Mouse (Mus musculus): ENCODE measurements around the gene Ssbp2.

DNA sequence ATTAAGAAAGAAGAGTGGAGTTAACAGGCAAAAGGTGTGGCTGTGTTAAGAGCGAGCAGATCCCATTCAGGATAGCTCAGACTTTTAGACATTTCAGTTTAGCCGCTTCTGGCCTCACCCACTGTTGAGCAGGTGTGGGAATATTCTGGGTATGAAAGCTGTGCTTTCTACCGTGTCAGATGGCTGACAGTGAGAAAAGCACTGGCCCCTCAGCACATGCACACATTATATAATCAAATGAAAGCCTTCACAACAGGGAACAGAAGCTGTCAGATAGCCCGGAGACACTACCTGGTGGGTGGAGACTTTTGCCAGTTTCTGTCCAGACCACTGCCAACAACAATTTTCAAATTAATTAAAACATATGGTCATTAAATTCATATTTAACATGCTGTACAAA is 131.8 kb downstream of the Ssbp2 start:
- TF ChIP-seq POLR2A (IDR thresholded peaks at IDR 0.05; ENCODE audit: borderline replicate concordance, extremely low read depth, low read depth, low read length) (no peak), CTCF (IDR thresholded peaks at IDR 0.05; ENCODE audit: insufficient read depth, low read length) (no peak)
